Mouse (Mus musculus) A20 (cell line): Measurements from ENCODE around the gene Ypel2.

Experiments used
- DNase-seq: peaks from one replicate; pipeline ENCODE4 v3.0.0-alpha.2; 2011; ENCODE audit warnings: low read depth, low spot score

Ypel2 gene

GRCm38 (mm10) chr11:86904706-86905105 is 88.8 kb downstream of the Ypel2 start:
- no peak for DNase-seq

GRCm38 (mm10) chr11:86898367-86898766 is 95.1 kb downstream of the Ypel2 start:
- DNase-seq = no peak

GRCm38 (mm10) chr11:86895567-86895966 is 97.9 kb downstream of the Ypel2 start:
- DNase-seq = no peak

GRCm38 (mm10) chr11:86895156-86895555 is 98.4 kb downstream of the Ypel2 start:
- no peak for DNase-seq

- DNase-seq = peak; percentile 84
Observed at GRCm38 (mm10) chr11:86894171-86894577, 99.3 kb downstream of the Ypel2 start.

- DNase-seq = peak; percentile 91
Observed at GRCm38 (mm10) chr11:86892996-86893670, 100.4 kb downstream of the Ypel2 start.
